Comparison of ENCODE assay signal across 8 mouse cellular contexts in genomic region chr10:67537151-67537994, GRCm38 (mm10). TPM values are rescaled to one million over a fixed set of nuclear protein-coding genes. Genes with fewer than 3 reads are reported as not detected.
A peak's percentile ranks its signal among the peaks of the same experiment; 100 is the strongest.
DNase-seq lines count a peak whose midpoint lies in the region; ATAC-seq and TF ChIP-seq lines count a peak whose summit lies in the region.

No protein-coding gene starts in this region.

- WGBS in hindbrain, embryonic 15.5 days: under 1% methylated on average over 51 of the region's 51 CpGs

- peak; percentile 66 for DNase-seq in Patski (ENCODE audit: low read depth, low spot score)
- peak; percentile 91 to 92 for DNase-seq in cerebellum, postnatal 14 days
- DNase-seq in frontal cortex, postnatal 25 days (ENCODE audit: low spot score in 2 of 2): peak; percentile 68 to 79
- DNase-seq in left cerebral cortex, adult 11 months (ENCODE audit: low spot score): peak; percentile 83
- DNase-seq in lung, postnatal 4 days: peak; percentile 93 to 94
- DNase-seq in retina, postnatal 7 days (ENCODE audit: low read depth, low spot score): peak; percentile 71
- DNase-seq in urinary bladder, adult 2 months (ENCODE audit: low spot score): peak; percentile 76

- H3K4me3 ChIP-seq in hindbrain, embryonic 15.5 days: peak overlapping the region; percentile 64

- peaks cover 35% of the 10 kb centered on the region for H3K27me3 ChIP-seq in Patski
- peaks cover 95% of the 10 kb centered on the region for H3K27me3 ChIP-seq in hindbrain, embryonic 15.5 days

- H3K27ac ChIP-seq in hindbrain, embryonic 15.5 days (replicated peaks): 0 out of 2 replicates have a peak overlapping the region, but pooled peaks have one; percentile 55

- peak; percentile 79 for ATAC-seq in Patski
- peak; percentile 78 for ATAC-seq in hindbrain, embryonic 15.5 days (ENCODE audit: low FRiP score, low read depth)

- CTCF ChIA-PET in Patski (lab: Charles Lee): interaction anchor here (1.2 to 2.5 kb wide), 4 partner anchors 186 to 322 kb away, joined by 5 to 19 read pairs (median 6); no protein-coding TSS in a partner anchor

- H3K4me2 ChIP-seq in hindbrain, embryonic 15.5 days: peak overlapping the region; percentile 97

- peaks cover 47% of the 10 kb centered on the region for H3K4me1 ChIP-seq in hindbrain, embryonic 15.5 days (replicated peaks)

- POLR2A ChIA-PET in Patski (lab: Charles Lee): interaction anchor here (0.6 to 1.4 kb wide), 3 partner anchors 11 to 246 kb away, joined by 3 to 8 read pairs (median 3); partner anchors contain the start of gene Ado

- peak overlapping the region; percentile 40 for H3K9ac ChIP-seq in hindbrain, embryonic 15.5 days

- H3K36me3 ChIP-seq in hindbrain, embryonic 15.5 days: no peaks in the 10 kb centered on the region

- in situ Hi-C loops in Patski (cut with MboI; ENCODE audit: low pct_unique_long_range_greater_than_20kb): loop anchor here (5.0 to 10.0 kb wide), 3 partner anchors 190 to 447 kb away; no protein-coding TSS in a partner anchor

- no peaks in the 10 kb centered on the region for H3K9me3 ChIP-seq in hindbrain, embryonic 15.5 days

- no peak for TF ChIP-seq CTCF in Patski (IDR thresholded peaks at IDR 0.05)

RNA-seq across cellular contexts. Expression of gene Egr2, which starts 2.1 kb away (rescaled TPM):
- 2.4 TPM for polyA plus RNA-seq in Patski (2021)
- 1.6 and 2.5 TPM in 2 replicates for polyA plus RNA-seq in hindbrain, embryonic 15.5 days (2015; fragmentation: Nextera tagmentation; extraction: Ambion mirVana)
- 1.1 and 1.2 TPM in 2 replicates for polyA plus RNA-seq in urinary bladder, adult 2 months (2012; rRNA removed)

RNA-seq across cellular contexts. Expression of gene Ado, which starts 11.4 kb away (rescaled TPM):
- polyA plus RNA-seq in Patski (2021): 17.5 TPM
- 81.7 and 86.7 TPM in 2 replicates for polyA plus RNA-seq in hindbrain, embryonic 15.5 days (2015; fragmentation: Nextera tagmentation; extraction: Ambion mirVana)
- polyA plus RNA-seq in urinary bladder, adult 2 months (2012; rRNA removed): 10.1 and 12.6 TPM in 2 replicates

Comparison
In these comparisons a context has a peak if more than half of its experiments do, and no peak if none do; other contexts are left out.
1. Peak in every context shown above with its lines: DNase-seq, ATAC-seq, H3K4me3 ChIP-seq and H3K27ac ChIP-seq.